19 mouse cellular contexts compared by ENCODE assay signal in genomic region chr4:119053241-119053640, GRCm38 (mm10). TPM values are rescaled to one million over a fixed set of nuclear protein-coding genes. Genes with fewer than 3 reads are reported as not detected.
DNase-seq lines count a peak whose midpoint lies in the region; ATAC-seq and TF ChIP-seq lines count a peak whose summit lies in the region.
"Had no signal": no experiment of that assay in that cellular context is flagged by ENCODE, and none has a peak within 500 bp of the region (broad histone marks: within the 10 kb centered on the region; RNA-seq: fewer than 3 reads in every experiment).

No protein-coding gene starts in this region.

- H3K27ac ChIP-seq in heart, embryonic 12.5 days (ENCODE audit: poor library complexity, severe bottlenecking), result peak overlapping the region; percentile 25; the same call in 1 of the 2 replicates
- peak overlapping the region; percentile 67 for H3K27ac ChIP-seq in MEL (ENCODE audit: control insufficient read depth, low read depth, low read length)
- H3K27ac ChIP-seq in liver, embryonic 14.5 days, result peak overlapping the region; percentile 100
- H3K27ac ChIP-seq: embryonic facial prominence, embryonic 12.5 days; forebrain, embryonic 13.5 days; hindbrain, embryonic 14.5 days had no signal

- TF ChIP-seq POLR2A in MEL (IDR thresholded peaks at IDR 0.05; ENCODE audit: control insufficient read depth in 1 of 2, insufficient read depth in 1 of 2, low read depth in 1 of 2, low read length in 2 of 2, poor library complexity in 1 of 2), result no peak

- peaks cover 43% of the 10 kb centered on the region for H3K4me1 ChIP-seq in heart, embryonic 12.5 days (replicated peaks)
- peaks cover 2 to 30% of the 10 kb centered on the region in 2 experiments; a peak in 3 of 4 replicates for H3K4me1 ChIP-seq in MEL (ENCODE audit: control insufficient read depth in 1 of 2, insufficient read depth in 2 of 2, low read length in 2 of 2)
- peaks cover 60 to 67% of the 10 kb centered on the region in 2 experiments for H3K4me1 ChIP-seq in liver, embryonic 14.5 days (replicated peaks; ENCODE audit: control insufficient read depth in 2 of 2, insufficient read depth in 2 of 2, low read length in 1 of 2)
- H3K4me1 ChIP-seq: embryonic facial prominence, embryonic 12.5 days; forebrain, embryonic 13.5 days had no signal

- no peak overlapping the region for H3K4me3 ChIP-seq in heart, embryonic 12.5 days
- peak overlapping the region; percentile 26 to 32 for H3K4me3 ChIP-seq in MEL (ENCODE audit: control insufficient read depth in 1 of 2, insufficient read depth in 1 of 2, low read depth in 2 of 2, low read length in 2 of 2)
- no peak overlapping the region for H3K4me3 ChIP-seq in liver, embryonic 14.5 days (ENCODE audit: insufficient read depth in 1 of 2, low read depth in 2 of 2, low read length in 2 of 2)
- H3K4me3 ChIP-seq: embryonic facial prominence, embryonic 12.5 days; forebrain, embryonic 13.5 days; hindbrain, embryonic 10.5 days had no signal

- H3K9me3 ChIP-seq in heart, embryonic 12.5 days (replicated peaks), result no peaks in the 10 kb centered on the region
- no peaks in the 10 kb centered on the region for H3K9me3 ChIP-seq in MEL (replicated peaks; ENCODE audit: insufficient read depth, low read length)
- H3K9me3 ChIP-seq in liver, embryonic 14.5 days (ENCODE audit: control insufficient read depth, low read length), result no peaks in the 10 kb centered on the region
- H3K9me3 ChIP-seq: embryonic facial prominence, embryonic 12.5 days; forebrain, embryonic 13.5 days; hindbrain, embryonic 10.5 days had no signal

- no peak overlapping the region for H3K9ac ChIP-seq in heart, embryonic 12.5 days
- peak overlapping the region; percentile 19; the same call in 1 of the 2 replicates for H3K9ac ChIP-seq in MEL (ENCODE audit: control insufficient read depth, low read depth, low read length, poor library complexity, severe bottlenecking)
- H3K9ac ChIP-seq in liver, embryonic 14.5 days (replicated peaks), result peak overlapping the region; percentile 89
- H3K9ac ChIP-seq: embryonic facial prominence, embryonic 12.5 days; forebrain, embryonic 13.5 days; forebrain, postnatal 0 days; hindbrain, embryonic 14.5 days had no signal

- no peak for TF ChIP-seq EP300 in MEL (IDR thresholded peaks at IDR 0.05; ENCODE audit: low read depth in 1 of 2, low read length in 2 of 2)
- no peak; the same call in 1 of the 2 replicates for TF ChIP-seq EP300 in liver, embryonic 14.5 days (IDR thresholded peaks at IDR 0.05; ENCODE audit: low read depth)

- no peaks in the 10 kb centered on the region for H3K79me2 ChIP-seq in MEL (ENCODE audit: control insufficient read depth, insufficient read depth, low read length, poor library complexity)

- H3K4me2 ChIP-seq in heart, embryonic 12.5 days, result no peak overlapping the region
- H3K4me2 ChIP-seq in liver, embryonic 14.5 days (ENCODE audit: low read depth), result peak overlapping the region; percentile 82
- H3K4me2 ChIP-seq: embryonic facial prominence, embryonic 12.5 days; forebrain, embryonic 13.5 days; hindbrain, embryonic 14.5 days had no signal

- 86% methylated on average over 4 of the region's 4 CpGs for WGBS in heart, embryonic 12.5 days
- WGBS in liver, embryonic 14.5 days (ENCODE audit: insufficient replicate concordance), result 61% methylated on average over 4 of the region's 4 CpGs

- intact Hi-C loops in heart, postnatal 10 days (cut with DNase I), result no loop called here

- TF ChIP-seq CTCF in MEL (IDR thresholded peaks at IDR 0.05 in 2 of 3, conservative IDR thresholded peaks at IDR 0.05 in 1 of 3; ENCODE audit: control insufficient read depth in 1 of 3, insufficient read depth in 1 of 3, low read depth in 2 of 3, low read length in 3 of 3, poor library complexity in 1 of 3, severe bottlenecking in 1 of 3), result no peak
- TF ChIP-seq CTCF in liver, embryonic 14.5 days (IDR thresholded peaks at IDR 0.05; ENCODE audit: low read depth), result no peak

- H3K27me3 ChIP-seq in heart, embryonic 12.5 days (replicated peaks), result no peaks in the 10 kb centered on the region
- H3K27me3 ChIP-seq in MEL (ENCODE audit: control insufficient read depth in 1 of 2, insufficient read depth in 2 of 2, low read length in 2 of 2), result no peaks in the 10 kb centered on the region
- no peaks in the 10 kb centered on the region for H3K27me3 ChIP-seq in liver, embryonic 14.5 days (ENCODE audit: control insufficient read depth, insufficient read depth, low read length)
- H3K27me3 ChIP-seq: embryonic facial prominence, embryonic 12.5 days; forebrain, embryonic 13.5 days had no signal

- no peak for TF ChIP-seq RAD21 in MEL (IDR thresholded peaks at IDR 0.05; ENCODE audit: low read depth, low read length)

- H3K36me3 ChIP-seq in heart, embryonic 12.5 days, result no peaks in the 10 kb centered on the region
- H3K36me3 ChIP-seq in MEL (ENCODE audit: control insufficient read depth in 1 of 2, insufficient read depth in 2 of 2, low read length in 2 of 2), result peaks cover 0 to 10% of the 10 kb centered on the region in 2 experiments; a peak in 2 of 4 replicates
- H3K36me3 ChIP-seq in liver, embryonic 14.5 days (replicated peaks; ENCODE audit: control insufficient read depth, insufficient read depth, low read depth), result no peaks in the 10 kb centered on the region
- H3K36me3 ChIP-seq: embryonic facial prominence, embryonic 12.5 days; hindbrain, embryonic 10.5 days had no signal

- ATAC-seq in heart, embryonic 12.5 days (ENCODE audit: insufficient number of reproducible peaks, low FRiP score), result no peak
- ATAC-seq in liver, embryonic 14.5 days (ENCODE audit: insufficient read depth), result no peak
- ATAC-seq: forebrain, embryonic 13.5 days; forebrain, postnatal 0 days had no signal

- DNase-seq in heart, postnatal 10 days, result no peak
- DNase-seq in MEL (ENCODE audit: low read depth, low spot score) (peak; percentile 55), liver (peak; percentile 50)
- peak in 1 of 3 experiments; percentile 53 for DNase-seq in liver, embryonic 14.5 days (ENCODE audit: low read depth in 3 of 3, low spot score in 3 of 3)
- no peak for DNase-seq in ovary, adult 18-20 months (ENCODE audit: low spot score)
- no peak for DNase-seq in left cerebral cortex, adult 11 months (ENCODE audit: low spot score)
- DNase-seq in cerebellum, postnatal 25 days, result no peak
- DNase-seq: adrenal gland, adult 8-10 months; adrenal gland, postnatal 36 days; cerebellum, adult 11 months; cerebellum, adult 8-10 months; cerebellum, postnatal 14 days; forebrain, postnatal 0 days; gastrocnemius, postnatal 14 days had no signal

TF ChIP-seq in MEL, 35 proteins besides CTCF, POLR2A, EP300 and RAD21:
- no peak for TF ChIP-seq TAL1 (IDR thresholded peaks at IDR 0.05; ENCODE audit: low read length)
- TF ChIP-seq SIN3A (IDR thresholded peaks at IDR 0.05; ENCODE audit: low read length), result no peak
- peak; percentile 49; the same call in 1 of the 2 replicates for TF ChIP-seq GATA1 (IDR thresholded peaks at IDR 0.05; ENCODE audit: low read depth, low read length)

RNA-seq across cellular contexts. Expression of gene Slc2a1, which starts 55.3 kb away (rescaled TPM):
- polyA plus RNA-seq in heart, embryonic 12.5 days (2016; fragmentation: Nextera tagmentation; extraction: Ambion mirVana), result 330 and 331 TPM in 2 replicates
- total RNA-seq in heart, postnatal 10 days (2021), result 1 to 10 TPM; 5.1 to 7.7 TPM
- total RNA-seq in MEL (2012; rRNA removed), result 15.9 and 47.3 TPM in 2 replicates
- polyA plus RNA-seq in MEL (2012; ENCODE audit: insufficient read depth in 1 of 2, insufficient read length in 2 of 2, low read depth in 1 of 2, low replicate concordance in 2 of 2, missing spikeins in 1 of 2), result 10 to 100 TPM in 1 of 2 experiments, not detected in 1; 99.5 TPM
- 173 and 192 TPM in 2 replicates for polyA plus RNA-seq in liver, embryonic 14.5 days (2012; rRNA removed)
- polyA plus RNA-seq in liver, embryonic 14.5 days (2014; fragmentation: Nextera tagmentation; extraction: Ambion mirVana), result 259 and 296 TPM in 2 replicates

Comparison
In these comparisons a context has a peak if more than half of its experiments do, and no peak if none do; other contexts are left out.
1. H3K27ac ChIP-seq: peak in every context shown above with its lines; median percentile 100 in liver, embryonic 14.5 days; 67 in MEL; 25 in heart, embryonic 12.5 days.
2. H3K4me3 ChIP-seq: peak in MEL (2 of 2); none in heart, embryonic 12.5 days (single experiment) and liver, embryonic 14.5 days (0 of 2).
3. DNase-seq: peak in MEL (single experiment) and liver (single experiment); none in heart, postnatal 10 days (0 of 2), ovary, adult 18-20 months (single experiment), left cerebral cortex, adult 11 months (single experiment) and cerebellum, postnatal 25 days (0 of 2).